Mouse (Mus musculus) spleen, postnatal 4 days (tissue): ENCODE results near the gene Dock1.

Experiments
- DNase-seq, 2 experiments: peaks; one replicate each; pipeline ENCODE4 v3.0.0; 2022; ENCODE audit warnings: low spot score in 2 of 2

Dock1 gene

DNA sequence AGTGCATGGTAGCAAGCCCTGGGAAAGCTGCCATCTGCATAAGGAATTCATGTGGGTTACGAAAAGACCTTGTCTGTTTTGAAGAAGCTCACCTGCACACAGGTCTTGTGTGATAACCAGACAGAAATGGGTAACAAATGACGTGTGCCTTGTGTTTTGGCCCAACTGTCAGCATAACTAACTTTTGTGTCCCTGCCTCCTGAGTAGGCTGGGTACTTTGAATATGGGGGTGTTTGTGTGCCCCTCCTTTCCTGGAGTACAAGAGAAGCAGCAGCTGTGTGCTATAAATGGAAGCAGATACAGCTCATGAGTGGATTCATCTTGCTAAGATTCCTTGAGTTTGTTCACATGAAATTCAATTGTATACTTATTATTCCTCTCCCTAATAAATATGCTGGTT lies 480.5 kb downstream of the Dock1 start:
- no peak for DNase-seq

DNA sequence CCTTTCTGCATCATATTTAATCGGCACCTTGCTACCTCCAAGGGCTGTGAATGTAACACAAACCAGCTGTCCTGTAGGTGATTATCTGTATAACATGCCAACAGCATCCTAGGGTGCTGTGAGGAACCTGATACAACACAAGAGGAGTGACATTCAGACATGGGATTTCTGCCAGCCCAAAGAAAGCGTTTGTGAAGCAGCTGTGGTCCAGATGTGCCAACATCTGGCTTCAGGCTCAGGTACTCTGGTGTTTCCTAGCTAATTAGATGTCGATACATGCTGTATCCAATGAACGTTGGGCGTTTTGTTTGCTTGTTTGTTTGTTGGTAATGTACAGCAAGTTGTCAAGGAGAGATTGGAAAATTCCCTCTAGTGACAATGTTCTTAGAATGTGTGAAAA lies 487.1 kb downstream of the Dock1 start:
- no peak for DNase-seq

DNA sequence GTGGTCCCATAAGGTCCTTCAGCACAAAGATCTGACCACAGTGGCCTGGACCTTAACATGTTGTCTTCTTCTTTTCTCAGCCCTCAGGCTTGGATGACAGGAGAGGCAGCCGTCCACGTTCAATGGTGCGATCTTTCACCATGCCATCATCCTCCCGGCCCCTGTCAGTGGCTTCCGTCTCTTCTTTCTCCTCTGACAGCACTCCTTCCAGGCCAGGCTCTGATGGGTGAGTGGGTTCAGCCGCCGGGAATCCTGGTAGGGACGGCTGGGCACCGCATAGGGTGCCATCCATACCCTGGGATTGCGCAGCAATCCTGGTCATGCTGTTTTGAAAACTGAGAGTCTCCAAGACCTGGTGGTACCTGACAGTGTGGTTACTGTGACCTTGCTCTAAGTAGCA lies 487.9 kb downstream of the Dock1 start:
- no peak for DNase-seq

DNA sequence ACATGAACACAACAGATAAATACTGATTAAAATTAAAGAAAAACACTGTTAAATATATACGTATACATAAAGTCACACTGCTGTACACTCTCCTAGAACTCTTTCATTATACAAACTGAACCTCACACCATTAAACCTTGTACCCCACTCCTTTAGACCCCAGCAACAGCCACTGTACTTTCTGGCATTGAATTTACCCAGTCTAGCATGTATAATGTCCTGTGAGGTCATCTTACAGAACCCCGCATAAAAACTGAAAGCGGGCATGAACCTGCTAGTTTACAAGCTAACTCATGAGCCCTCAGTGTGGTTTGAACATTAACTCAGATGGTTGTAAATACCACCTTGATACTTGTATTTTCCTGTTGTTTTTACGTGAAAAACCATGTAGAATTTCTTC lies 489.2 kb downstream of the Dock1 start:
- DNase-seq, result no peak

- DNase-seq, result no peak
Measured at GRCm38 (mm10) chr7:135165155-135165554, 494.7 kb downstream of the Dock1 start.

GRCm38 (mm10) chr7:135169936-135170335 lies 499.5 kb downstream of the Dock1 start:
- no peak for DNase-seq

GRCm38 (mm10) chr7:135172219-135172618 lies 501.8 kb downstream of the Dock1 start:
- DNase-seq, result no peak

- DNase-seq, result no peak
Measured at GRCm38 (mm10) chr7:135194190-135194589, 523.7 kb downstream of the Dock1 start.

- DNase-seq, result no peak
Measured at GRCm38 (mm10) chr7:135195631-135196030, 525.2 kb downstream of the Dock1 start.

GRCm38 (mm10) chr7:135196828-135197227 lies 526.4 kb downstream of the Dock1 start:
- DNase-seq, result no peak

- no peak for DNase-seq
Measured at GRCm38 (mm10) chr7:135203920-135204319, 533.5 kb downstream of the Dock1 start.

GRCm38 (mm10) chr7:135205111-135205510 lies 534.7 kb downstream of the Dock1 start:
- DNase-seq, result no peak

DNA sequence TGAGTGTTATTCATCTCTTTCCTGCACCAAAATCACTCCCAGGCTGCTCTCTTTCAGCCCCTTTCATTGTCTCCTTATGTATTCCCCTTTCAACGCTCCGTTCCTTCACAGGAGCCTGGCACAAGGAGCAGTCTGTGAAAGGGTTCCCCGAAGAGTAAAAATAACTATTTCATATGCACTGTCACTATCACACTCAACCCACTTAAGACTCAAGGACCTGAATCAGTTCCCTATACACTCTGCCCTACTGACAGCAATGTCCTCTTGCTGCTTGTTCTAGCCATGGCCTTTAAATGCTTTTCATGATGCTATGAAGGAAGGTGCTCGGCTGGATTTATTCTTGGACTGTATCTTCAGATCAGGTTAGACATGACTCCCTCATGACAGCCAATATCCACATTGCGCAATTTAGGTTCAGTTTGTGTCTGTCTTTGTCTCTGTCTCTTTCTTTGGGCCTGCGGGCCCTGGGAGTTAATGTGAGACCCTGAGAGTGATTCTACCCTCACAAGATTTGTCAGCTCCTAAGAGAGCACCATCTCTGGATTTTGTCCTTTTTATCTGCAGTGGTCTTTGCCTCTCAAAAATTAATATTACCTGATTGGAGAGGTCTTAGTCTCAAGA lies 538.6 kb downstream of the Dock1 start:
- DNase-seq, result no peak

GRCm38 (mm10) chr7:135210296-135210695 lies 539.8 kb downstream of the Dock1 start:
- DNase-seq, result no peak

GRCm38 (mm10) chr7:135210831-135211230 lies 540.4 kb downstream of the Dock1 start:
- DNase-seq, result no peak

- no peak for DNase-seq
Measured at GRCm38 (mm10) chr7:135212505-135212904, 542.1 kb downstream of the Dock1 start.

- no peak for DNase-seq
Measured at GRCm38 (mm10) chr7:135221475-135221874, 551.0 kb downstream of the Dock1 start.
